Mouse (Mus musculus) stomach, embryonic 14.5 days (tissue): ENCODE results near the gene Focad. TPM values are rescaled to one million over a fixed set of nuclear protein-coding genes. Genes with fewer than 3 reads are reported as not detected.

Experiments
- ATAC-seq: fragments of 200-750 bp; cut with Nextera tagmentation; 2 replicates; pipeline ENCODE4 v1.8.0; 2017; ENCODE audit warnings: low read depth, moderate TSS enrichment; ENCODE audit not compliant: insufficient number of reproducible peaks, insufficient read depth, low FRiP score
- H3K27ac ChIP-seq: fragments of 300-500 bp; sonication (generic); 2 replicates; pipeline ENCODE4 v1.5.1; 2014; ENCODE audit warnings: mild to moderate bottlenecking, low read length, moderate library complexity, mixed read lengths
- H3K27me3 ChIP-seq: fragments of 300-500 bp; sonication (generic); 2 replicates; pipeline ENCODE4 v1.6.1; 2014; ENCODE audit warnings: low read length, control low read depth, mixed read lengths; ENCODE audit not compliant: control insufficient read depth, insufficient read depth
- H3K36me3 ChIP-seq: fragments of 300-500 bp; sonication (generic); 2 replicates; pipeline ENCODE4 v1.6.1; 2014; ENCODE audit warnings: mild to moderate bottlenecking, control low read depth, low read length, moderate library complexity, mixed read lengths; ENCODE audit not compliant: control insufficient read depth, insufficient read depth
- H3K4me1 ChIP-seq: fragments of 300-500 bp; sonication (generic); 2 replicates; pipeline ENCODE4 v1.6.1; 2014; ENCODE audit warnings: low read length, control low read depth, mixed read lengths; ENCODE audit not compliant: control insufficient read depth, insufficient read depth
- H3K4me2 ChIP-seq: fragments of 300-500 bp; sonication (generic); replicated peaks from 2 replicates; pipeline ENCODE4 v1.6.1; 2014; ENCODE audit warnings: low read depth, low read length, control low read depth
- H3K4me3 ChIP-seq: fragments of 300-500 bp; sonication (generic); 2 replicates; pipeline ENCODE4 v1.5.1; 2014; ENCODE audit warnings: low read depth, low read length, control low read depth
- H3K9ac ChIP-seq: fragments of 300-500 bp; sonication (generic); replicated peaks from 2 replicates; pipeline ENCODE4 v1.6.1; 2014; ENCODE audit warnings: low read depth, mild to moderate bottlenecking, control low read depth, low read length, moderate library complexity, mixed read lengths
- H3K9me3 ChIP-seq: fragments of 300-500 bp; sonication (generic); 2 replicates; pipeline ENCODE4 v1.6.1; 2016; ENCODE audit warnings: low read depth, low read length, control low read depth; ENCODE audit not compliant: control insufficient read depth
- whole genome bisulfite sequencing: fragments of 180-500 bp; shearing (Covaris S2); extraction: QIAGEN DNeasy Blood & Tissue Kit; methylation state at CpG from one replicate; pipeline ENCODE4 v1.1.7; 2014; 5-methylcytosine and 5-hydroxymethylcytosine counted together
- polyA plus RNA-seq: library from polyadenylated mRNA; unstranded; fragments of >200 nt; fragmentation: Nextera tagmentation; extraction: Ambion mirVana; gene quantifications from 2 replicates; pipeline ENCODE4 v1.2.1, GENCODE M21; 2014

Focad gene
- polyA plus RNA-seq, 1 experiment from 2014 or later: 16.3 TPM

- no peaks in the 10 kb centered on the region for H3K4me1 ChIP-seq
- H3K4me2 ChIP-seq: no peak overlapping the region
- H3K36me3 ChIP-seq: no peaks in the 10 kb centered on the region
- ATAC-seq: no peak
- no peak overlapping the region for H3K4me3 ChIP-seq
- H3K27ac ChIP-seq: no peak overlapping the region
- H3K27me3 ChIP-seq: no peaks in the 10 kb centered on the region
- H3K9me3 ChIP-seq: no peaks in the 10 kb centered on the region
- H3K9ac ChIP-seq: no peak overlapping the region
- 31% methylated on average over 2 of the region's 2 CpGs for WGBS
These were observed 41.5 kb downstream of the Focad start for GRCm38 (mm10) chr4:88135936-88136335.

GRCm38 (mm10) chr4:88136528-88136927, 42.1 kb downstream of the Focad start:
- Histone ChIP-seq H3K9me3 (no peaks in the 10 kb centered on the region), H3K27me3 (no peaks in the 10 kb centered on the region), H3K4me3 (no peak overlapping the region), H3K27ac (no peak overlapping the region), H3K4me1 (no peaks in the 10 kb centered on the region), H3K4me2 (no peak overlapping the region), H3K9ac (no peak overlapping the region), H3K36me3 (no peaks in the 10 kb centered on the region)
- no peak for ATAC-seq
- 49% methylated on average over 4 of the region's 4 CpGs for WGBS

GRCm38 (mm10) chr4:88138366-88138917, 44.0 kb downstream of the Focad start:
- Histone ChIP-seq H3K36me3 (no peaks in the 10 kb centered on the region), H3K27me3 (no peaks in the 10 kb centered on the region), H3K4me1 (no peaks in the 10 kb centered on the region), H3K9ac (no peak overlapping the region), H3K4me2 (no peak overlapping the region), H3K9me3 (no peaks in the 10 kb centered on the region), H3K4me3 (no peak overlapping the region), H3K27ac (no peak overlapping the region)
- no peak for ATAC-seq
- WGBS: 91% methylated on average over 2 of the region's 2 CpGs

- H3K36me3 ChIP-seq: no peaks in the 10 kb centered on the region
- no peaks in the 10 kb centered on the region for H3K4me1 ChIP-seq
- H3K4me3 ChIP-seq: no peak overlapping the region
- no peaks in the 10 kb centered on the region for H3K27me3 ChIP-seq
- H3K9me3 ChIP-seq: no peaks in the 10 kb centered on the region
- H3K4me2 ChIP-seq: no peak overlapping the region
- WGBS: 68% methylated on average over 1 of the region's 1 CpGs
- ATAC-seq: no peak
- no peak overlapping the region for H3K27ac ChIP-seq
- no peak overlapping the region for H3K9ac ChIP-seq
These were observed 55.0 kb downstream of the Focad start for GRCm38 (mm10) chr4:88149462-88149861.

GRCm38 (mm10) chr4:88155490-88156160, 61.2 kb downstream of the Focad start:
- Histone ChIP-seq H3K36me3 (no peaks in the 10 kb centered on the region), H3K4me2 (no peak overlapping the region), H3K4me3 (no peak overlapping the region), H3K9me3 (no peaks in the 10 kb centered on the region), H3K4me1 (no peaks in the 10 kb centered on the region), H3K9ac (no peak overlapping the region), H3K27me3 (no peaks in the 10 kb centered on the region), H3K27ac (no peak overlapping the region)
- 70% methylated on average over 3 of the region's 3 CpGs for WGBS
- ATAC-seq: no peak

- Histone ChIP-seq H3K9ac (no peak overlapping the region), H3K27me3 (no peaks in the 10 kb centered on the region), H3K4me3 (no peak overlapping the region), H3K36me3 (no peaks in the 10 kb centered on the region), H3K9me3 (no peaks in the 10 kb centered on the region), H3K4me1 (no peaks in the 10 kb centered on the region), H3K4me2 (no peak overlapping the region), H3K27ac (no peak overlapping the region)
- ATAC-seq: no peak
- 75% methylated on average over 5 of the region's 5 CpGs for WGBS
These were observed 62.5 kb downstream of the Focad start for GRCm38 (mm10) chr4:88156961-88157360.

GRCm38 (mm10) chr4:88157644-88158043, 63.2 kb downstream of the Focad start:
- Histone ChIP-seq H3K4me2 (no peak overlapping the region), H3K36me3 (no peaks in the 10 kb centered on the region), H3K27ac (no peak overlapping the region), H3K27me3 (no peaks in the 10 kb centered on the region), H3K9ac (no peak overlapping the region), H3K4me1 (no peaks in the 10 kb centered on the region), H3K9me3 (no peaks in the 10 kb centered on the region), H3K4me3 (no peak overlapping the region)
- ATAC-seq: no peak
- 83% methylated on average over 6 of the region's 6 CpGs for WGBS

- H3K4me1 ChIP-seq: no peaks in the 10 kb centered on the region
- no peaks in the 10 kb centered on the region for H3K36me3 ChIP-seq
- no peaks in the 10 kb centered on the region for H3K27me3 ChIP-seq
- no peak overlapping the region for H3K4me3 ChIP-seq
- no peak overlapping the region for H3K9ac ChIP-seq
- H3K4me2 ChIP-seq: no peak overlapping the region
- no peak for ATAC-seq
- no peaks in the 10 kb centered on the region for H3K9me3 ChIP-seq
- WGBS: 86% methylated on average over 5 of the region's 5 CpGs
- no peak overlapping the region for H3K27ac ChIP-seq
These were observed 64.8 kb downstream of the Focad start for GRCm38 (mm10) chr4:88159256-88159655.

GRCm38 (mm10) chr4:88159700-88160099, 65.3 kb downstream of the Focad start:
- Histone ChIP-seq H3K4me1 (no peaks in the 10 kb centered on the region), H3K9me3 (no peaks in the 10 kb centered on the region), H3K36me3 (no peaks in the 10 kb centered on the region), H3K27me3 (no peaks in the 10 kb centered on the region), H3K27ac (no peak overlapping the region), H3K4me3 (no peak overlapping the region), H3K9ac (no peak overlapping the region), H3K4me2 (no peak overlapping the region)
- 75% methylated on average over 6 of the region's 6 CpGs for WGBS
- no peak for ATAC-seq
